Mouse (Mus musculus): ENCODE data around the gene Sgpl1.

The Sgpl1 gene

DNA sequence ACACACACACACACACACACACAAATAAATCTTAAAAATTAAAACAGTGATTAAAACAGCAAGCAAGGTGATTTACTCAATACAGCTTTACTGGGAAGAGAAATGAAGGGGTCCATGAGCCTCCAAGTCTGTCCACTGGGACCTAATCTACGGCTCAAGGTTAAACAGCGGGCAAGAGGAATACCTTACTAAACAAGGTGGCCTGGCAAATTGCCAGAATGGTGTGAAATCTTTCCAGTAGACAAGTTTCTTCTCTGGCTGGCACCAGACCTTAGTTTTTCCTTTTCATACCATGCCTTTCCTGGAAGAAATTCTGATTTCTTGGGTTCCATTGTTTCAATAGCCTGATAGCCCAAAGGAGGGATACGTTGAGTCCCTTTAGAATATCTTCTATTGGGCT is 59.0 kb downstream of the Sgpl1 start:
- no peak for DNase-seq (ENCODE audit: low spot score in 2 of 2)

DNA sequence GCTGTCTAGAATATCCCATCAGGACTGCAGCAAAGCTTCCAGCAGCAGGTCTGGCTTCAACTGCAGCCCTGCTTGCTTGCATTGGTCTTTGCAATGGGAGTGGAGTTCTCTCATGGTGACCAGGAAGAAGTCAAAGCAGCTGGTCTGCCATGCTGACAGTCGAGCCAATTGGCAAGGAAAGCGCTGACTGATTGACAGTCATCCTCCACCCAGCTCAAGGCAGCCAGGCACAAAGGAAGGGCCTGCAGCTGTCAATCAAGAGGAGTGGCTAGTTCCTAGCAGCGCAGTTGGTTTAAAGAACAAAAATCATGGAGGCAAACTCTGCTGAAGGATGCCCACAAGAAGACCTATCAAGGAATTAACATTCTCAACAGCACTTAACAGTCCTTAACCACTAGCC is 61.0 kb downstream of the Sgpl1 start:
- DNase-seq (ENCODE audit: low spot score in 2 of 2), result no peak

DNA sequence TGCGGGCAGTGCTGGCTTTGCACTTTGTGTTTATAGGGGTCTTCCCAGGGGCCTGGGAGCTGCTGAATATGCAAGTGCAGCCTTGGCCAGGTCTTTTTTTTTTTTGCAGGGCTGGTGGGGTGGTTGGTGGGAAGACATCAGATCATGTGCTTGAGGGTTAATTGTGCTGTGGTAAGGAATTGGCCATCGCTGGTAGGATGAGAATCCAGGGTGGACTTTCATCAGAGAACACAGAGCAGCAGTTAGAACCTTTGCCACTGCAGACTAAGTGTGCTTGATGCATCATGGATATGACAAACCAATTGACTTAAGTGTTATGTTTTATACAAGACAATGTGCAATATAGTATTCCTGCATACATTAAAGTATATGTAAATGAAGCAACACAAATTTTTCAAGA is 62.1 kb downstream of the Sgpl1 start:
- no peak for DNase-seq (ENCODE audit: low spot score in 2 of 2)

DNA sequence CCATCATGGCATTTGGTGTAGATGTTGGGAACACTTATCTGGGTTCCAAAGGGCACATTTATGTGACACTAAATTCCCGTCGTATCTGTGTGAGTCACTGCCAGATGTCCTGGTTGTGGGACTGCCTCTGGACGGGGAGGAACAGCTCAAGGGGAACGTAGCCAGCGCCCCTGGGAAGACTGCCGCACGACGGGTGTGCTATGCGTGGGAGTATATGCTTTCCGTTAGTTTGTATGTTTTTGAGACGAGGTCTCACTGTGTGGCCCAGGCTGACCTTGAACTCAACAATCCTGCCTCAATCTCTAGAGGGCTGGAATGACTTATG is 66.6 kb downstream of the Sgpl1 start:
- DNase-seq (ENCODE audit: low spot score in 2 of 2), result no peak

DNA sequence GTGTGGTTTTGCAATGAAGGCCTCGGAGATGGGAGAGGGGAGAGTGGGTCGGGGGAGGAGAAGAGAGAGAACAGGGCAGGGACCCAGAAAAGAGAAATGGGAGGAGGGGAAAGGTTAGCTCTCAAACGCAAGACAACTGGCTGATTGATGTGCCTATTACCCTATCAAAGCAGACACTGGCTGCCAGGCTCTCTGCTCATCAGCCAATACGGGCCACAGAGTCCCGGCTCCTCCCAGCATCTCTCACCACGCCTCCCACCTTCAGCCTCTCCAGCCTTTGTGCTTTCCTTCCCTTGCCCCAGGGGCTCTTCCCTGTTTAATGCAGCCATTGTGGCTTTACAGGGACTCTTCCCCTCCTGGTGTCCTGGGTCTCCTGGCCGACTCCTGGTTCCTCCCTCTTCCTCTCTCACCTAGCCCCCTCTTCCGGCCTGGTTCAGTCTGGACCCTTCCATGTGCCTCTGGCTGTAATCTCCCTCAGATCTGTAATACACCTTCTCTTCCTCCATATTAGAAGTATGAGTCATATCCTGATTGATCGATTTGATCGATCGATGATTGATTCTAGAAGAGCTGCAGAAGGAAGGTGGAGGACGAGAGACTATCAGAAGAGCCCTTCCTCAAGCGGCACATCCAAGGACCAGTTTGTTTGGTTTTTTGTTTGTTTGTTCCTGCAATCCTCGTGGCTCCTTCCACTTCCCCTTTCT is 67.1 kb downstream of the Sgpl1 start:
- DNase-seq (ENCODE audit: low spot score in 2 of 2), result peak; percentile 46 to 51

DNA sequence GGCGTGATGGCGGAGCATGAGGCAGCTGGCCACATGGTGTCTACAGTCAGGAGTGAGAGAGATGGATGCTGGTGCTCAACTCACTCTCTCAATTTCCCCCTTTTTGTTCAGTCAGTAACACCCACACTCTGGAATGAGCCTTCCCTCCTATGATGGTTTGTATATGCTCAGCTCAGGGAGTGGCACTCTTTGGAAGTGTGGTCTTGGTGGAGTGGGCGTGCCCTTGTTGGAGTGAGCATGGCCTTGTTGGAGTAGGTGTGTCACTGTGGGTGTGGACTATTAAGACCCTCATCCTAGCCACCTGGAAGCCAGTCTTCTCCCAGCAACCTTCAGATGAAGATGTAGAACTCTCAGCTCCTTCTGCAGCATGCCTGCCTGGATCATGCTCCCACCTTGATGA is 71.9 kb downstream of the Sgpl1 start:
- DNase-seq (ENCODE audit: low spot score in 2 of 2), result no peak

DNA sequence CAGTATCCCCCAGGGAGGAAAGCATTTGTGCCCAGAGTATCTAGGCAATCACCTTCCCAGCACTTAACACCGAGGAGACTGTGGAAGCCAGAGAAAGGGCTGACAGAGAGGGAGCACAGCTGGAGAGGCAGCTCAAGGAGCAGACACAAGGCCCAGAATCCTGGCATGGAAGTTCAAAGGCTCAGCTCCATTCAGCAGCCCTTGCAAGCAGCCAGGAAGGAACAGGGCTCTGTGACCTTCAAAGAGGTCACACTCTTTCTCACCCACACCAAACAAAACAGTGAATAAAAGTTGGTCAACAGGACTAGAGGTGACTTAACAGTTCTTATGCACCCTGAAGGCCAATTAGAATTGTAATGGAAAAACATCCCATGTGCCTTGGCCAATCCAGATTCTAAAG is 72.9 kb downstream of the Sgpl1 start:
- no peak for DNase-seq (ENCODE audit: low spot score in 2 of 2)

DNA sequence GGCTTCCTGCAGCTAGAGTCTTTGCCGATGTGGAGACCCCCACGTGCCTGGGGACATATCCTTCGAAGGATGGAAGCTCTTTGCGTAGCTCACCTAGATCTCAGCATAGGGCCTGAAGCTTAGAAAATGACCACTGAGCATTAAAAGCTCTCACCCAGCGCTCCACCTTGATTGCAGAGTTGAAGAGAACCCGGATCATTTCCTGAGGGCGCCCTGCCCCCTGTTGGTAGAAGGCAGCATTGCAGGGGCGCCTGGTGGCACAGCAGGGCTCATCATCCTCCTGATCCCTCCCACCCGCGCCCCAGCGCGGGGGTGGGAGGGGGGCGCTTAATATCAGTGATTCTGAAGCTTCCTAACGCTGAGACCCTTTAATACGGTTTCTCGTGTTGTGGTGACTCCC is 75.2 kb downstream of the Sgpl1 start:
- peak; percentile 31 to 44 for DNase-seq (ENCODE audit: low spot score in 2 of 2)

DNA sequence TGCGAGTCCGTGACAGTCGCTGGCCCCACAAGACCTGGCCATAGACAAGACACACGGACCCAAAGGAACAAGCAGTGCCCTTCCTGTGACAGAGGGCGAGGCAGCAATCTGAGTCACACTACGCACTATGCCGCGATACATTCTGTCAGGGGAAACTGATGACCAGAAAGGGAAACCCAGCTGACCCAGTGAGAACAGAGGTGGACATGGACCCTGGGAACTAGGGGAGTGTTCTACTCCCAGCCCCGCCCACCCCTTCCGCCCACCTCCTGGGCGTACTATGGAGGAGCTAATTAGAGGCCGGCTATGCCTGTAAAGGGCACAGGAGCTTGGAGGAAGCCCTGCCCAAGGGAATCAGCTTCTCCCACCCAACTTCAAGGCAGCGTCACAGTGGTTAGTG is 78.3 kb downstream of the Sgpl1 start:
- peak; percentile 25 to 55 for DNase-seq (ENCODE audit: low spot score in 2 of 2)

DNA sequence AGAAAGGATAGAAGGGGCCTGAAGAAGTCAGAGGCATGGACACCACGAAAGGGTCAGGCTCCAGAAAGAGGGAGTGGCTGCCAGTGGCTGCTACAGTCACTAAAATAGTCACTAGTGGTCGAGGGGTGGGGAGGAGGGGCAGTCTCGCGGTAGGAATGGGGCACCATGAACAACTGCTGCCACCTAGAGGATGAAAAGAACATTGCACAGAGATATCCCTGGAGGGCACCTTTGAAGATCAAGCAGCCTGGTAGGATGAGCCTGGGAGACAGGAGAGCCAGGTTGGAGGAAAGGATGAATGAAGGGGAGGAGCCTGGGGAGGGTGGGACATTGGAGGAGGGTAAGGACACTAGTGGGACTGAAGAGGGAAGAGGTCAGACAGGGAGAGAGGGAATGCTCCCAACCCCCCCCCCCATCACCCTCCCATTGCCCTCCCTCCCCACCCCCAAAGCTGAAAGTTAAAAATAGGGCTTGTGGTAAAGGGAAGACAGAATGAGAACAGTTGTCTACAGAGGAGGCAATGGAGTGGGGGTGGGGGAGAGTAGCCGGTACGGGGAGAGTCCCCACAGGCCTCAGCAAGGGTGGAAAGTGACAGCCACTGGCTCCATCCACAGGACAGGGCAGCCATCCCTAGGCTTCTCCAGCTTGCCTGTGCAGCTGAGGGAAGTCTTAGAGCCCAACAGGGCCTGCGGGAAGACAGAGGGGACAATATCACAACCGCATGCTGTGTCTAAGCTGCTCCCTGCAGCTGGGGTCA is 78.9 kb downstream of the Sgpl1 start:
- DNase-seq (ENCODE audit: low spot score in 2 of 2), result peak; percentile 32 to 34

DNA sequence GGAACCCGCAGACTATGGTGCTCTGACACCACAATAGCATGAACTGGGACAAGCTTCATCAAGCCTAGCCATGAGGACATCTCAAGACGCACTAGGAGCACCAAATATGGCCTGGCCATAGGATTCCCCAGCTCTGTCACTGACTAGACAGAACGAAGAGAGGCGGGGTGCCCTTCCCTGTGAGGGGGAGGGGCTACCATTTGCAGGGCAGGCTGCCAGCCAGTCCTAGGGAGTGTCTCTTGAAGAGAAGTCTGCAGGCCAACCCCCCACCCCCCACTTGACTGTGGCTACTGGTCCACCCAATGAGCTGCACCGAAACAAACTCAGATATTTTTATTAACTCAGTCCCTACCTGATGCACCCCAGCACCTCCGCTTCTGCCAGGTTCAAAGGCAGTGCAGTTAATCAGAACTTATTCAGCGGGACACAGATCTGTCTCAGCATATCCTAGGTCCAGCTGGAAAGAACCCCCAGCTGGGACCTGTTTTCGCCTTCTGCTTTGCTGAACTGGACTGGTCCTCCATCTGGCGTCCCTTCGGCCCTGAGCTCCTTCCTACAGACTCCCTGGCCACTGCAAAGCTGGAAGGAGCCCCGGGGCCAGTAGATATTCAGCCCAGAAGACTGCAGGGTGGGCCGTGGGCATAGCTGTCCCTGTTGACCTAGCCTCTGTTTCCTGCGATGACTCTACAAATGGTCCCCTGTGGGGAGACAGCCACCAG is 82.1 kb downstream of the Sgpl1 start:
- DNase-seq (ENCODE audit: low spot score in 2 of 2), result no peak

DNA sequence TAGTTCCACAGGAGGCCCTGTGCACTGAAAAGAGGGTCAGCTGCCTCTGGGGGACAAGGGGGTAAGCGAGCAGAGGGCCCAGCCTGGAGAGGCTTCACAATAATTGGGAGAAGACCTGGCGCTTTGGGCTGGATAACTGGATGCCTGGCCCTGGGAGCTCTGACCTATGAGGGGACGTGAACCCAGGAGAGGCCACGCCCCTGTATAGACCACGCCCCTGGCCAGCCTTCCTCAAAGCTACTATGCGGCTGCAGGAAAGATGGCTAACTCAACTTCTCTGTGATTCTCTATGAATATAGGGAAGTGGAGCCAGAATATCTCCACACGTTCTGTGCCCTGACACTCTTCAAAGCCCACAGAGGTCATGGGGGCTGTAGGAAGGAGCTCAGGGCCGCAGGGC is 82.9 kb downstream of the Sgpl1 start:
- no peak for DNase-seq (ENCODE audit: low spot score in 2 of 2)

DNA sequence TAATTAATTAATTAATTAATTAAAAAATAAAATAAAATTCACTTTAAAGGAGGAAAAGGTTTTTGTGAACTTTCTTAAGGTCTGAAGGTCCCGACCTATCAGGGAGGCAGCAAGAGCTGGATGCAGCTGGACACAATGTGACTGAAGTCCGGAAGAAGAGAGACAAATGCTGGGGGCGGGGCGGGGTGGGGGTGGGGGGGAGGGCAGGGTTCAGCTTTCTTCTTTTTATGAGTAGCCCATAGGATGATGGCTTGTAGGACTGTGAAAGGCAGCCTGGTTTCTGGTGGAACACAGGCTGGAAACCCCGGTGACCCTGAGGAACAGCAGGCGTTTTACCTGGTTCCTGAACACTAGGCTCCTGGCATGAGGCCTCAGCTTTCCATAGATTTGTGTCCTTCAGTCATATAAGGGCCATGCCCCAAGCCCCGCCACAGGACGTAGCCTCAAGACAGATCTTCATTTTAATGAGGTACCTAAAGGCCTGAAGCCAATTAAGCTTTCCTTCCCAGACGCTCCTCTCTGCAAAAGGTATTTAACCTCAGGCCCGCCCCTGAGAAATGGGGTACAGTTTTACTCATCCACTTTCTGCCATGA is 84.1 kb downstream of the Sgpl1 start:
- no peak for DNase-seq (ENCODE audit: low spot score in 2 of 2)

DNA sequence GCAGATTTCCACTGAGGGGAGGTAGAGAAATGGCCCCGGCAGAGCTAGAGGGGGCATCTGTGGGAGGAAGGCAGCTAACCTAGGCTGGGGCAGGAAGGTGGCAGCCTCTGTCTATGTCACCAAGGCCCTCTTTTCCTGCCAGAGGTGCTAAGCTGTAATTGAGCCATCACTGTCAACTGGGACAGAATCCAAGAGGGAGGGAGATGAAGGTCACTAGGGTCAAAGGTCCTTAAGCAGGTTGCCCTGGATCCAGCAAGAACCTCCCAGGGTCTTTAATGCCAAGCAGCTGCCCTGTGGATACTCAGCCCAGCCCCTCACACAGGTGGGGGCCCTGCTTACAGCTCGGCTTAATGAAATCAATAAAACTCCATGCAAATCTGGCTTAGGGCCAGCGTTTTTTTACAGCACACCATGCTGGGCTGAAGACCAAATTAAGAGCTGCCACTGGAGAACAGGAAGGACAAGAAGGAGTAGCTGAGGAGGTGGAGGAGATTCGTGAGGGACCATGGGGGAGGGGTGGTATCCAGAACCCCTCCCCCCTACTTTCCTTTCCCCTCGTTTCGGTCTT is 87.9 kb downstream of the Sgpl1 start:
- no peak for DNase-seq (ENCODE audit: low spot score in 2 of 2)

DNA sequence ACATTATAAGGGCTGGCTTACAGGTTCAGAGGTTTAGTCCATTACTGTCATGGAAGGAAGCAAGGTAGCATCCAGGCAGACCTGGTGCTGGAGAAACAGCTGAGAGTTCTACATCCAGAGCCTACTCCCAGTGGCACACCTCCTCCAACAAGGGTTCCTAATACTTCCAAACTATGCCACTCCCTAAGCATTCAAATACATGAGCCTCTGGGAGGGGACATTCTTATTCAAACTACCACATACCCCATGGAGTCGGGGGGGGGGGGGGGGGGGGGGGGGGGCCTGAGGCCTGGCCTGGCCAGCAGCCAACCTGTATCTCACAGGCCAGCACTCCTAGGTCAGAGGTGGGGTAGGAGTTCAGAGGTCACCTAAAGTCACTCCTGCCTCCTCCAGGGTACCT is 88.4 kb downstream of the Sgpl1 start:
- no peak for DNase-seq (ENCODE audit: low spot score in 2 of 2)

DNA sequence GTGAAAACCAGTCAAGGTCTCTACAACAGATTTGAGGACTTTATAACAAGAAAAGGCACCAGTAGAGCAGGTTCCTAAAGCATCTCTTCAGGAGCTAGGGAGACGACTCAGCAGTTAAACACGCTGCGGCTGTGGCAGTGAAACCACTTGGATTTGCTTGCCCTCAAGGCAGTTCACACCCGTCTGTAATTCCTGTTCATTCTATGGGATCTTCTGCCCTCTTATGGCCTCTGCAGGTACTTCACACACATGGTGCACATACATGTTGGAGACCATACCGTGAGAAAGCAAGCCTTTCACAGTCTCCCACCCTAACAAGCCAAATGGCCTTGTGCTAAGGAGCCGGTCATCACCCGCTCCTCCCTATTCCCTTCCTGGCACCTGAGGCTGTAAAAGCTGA is 90.8 kb downstream of the Sgpl1 start:
- no peak for DNase-seq (ENCODE audit: low spot score in 2 of 2)

DNA sequence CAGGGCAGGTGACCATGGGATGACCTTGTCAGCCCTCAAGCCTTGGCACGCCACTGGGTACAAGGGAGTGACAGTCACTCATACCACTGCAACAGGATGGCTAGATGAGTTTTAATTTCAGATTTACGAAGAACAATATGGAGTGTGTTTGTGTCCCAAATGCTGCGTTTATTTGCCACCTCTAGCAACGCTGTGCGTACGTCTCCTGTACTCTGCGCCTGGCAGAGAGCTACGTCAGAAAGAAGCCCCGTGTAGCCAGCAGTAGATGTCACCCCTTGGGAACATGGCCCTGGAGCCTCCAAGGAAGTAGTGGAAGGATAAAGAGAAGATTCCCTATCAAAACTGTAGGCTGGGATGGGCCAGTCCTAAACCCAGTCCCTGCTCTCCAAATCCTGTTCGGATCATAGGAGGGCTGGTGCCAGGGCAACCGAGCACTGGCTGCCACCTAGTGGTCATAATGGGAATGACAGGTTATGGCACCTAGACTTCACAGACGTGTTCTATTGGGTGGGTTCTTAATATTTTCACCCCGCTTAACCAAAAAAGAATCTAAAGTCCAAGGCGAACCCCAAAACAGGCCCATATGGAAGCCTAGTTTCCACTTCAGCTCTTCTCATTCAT is 95.4 kb downstream of the Sgpl1 start:
- peak; percentile 28 to 44 for DNase-seq (ENCODE audit: low spot score in 2 of 2)

All from natural killer cell, adult 2 months (primary cell).